Mouse (Mus musculus): ENCODE data around the gene Hoxd1.

DNA sequence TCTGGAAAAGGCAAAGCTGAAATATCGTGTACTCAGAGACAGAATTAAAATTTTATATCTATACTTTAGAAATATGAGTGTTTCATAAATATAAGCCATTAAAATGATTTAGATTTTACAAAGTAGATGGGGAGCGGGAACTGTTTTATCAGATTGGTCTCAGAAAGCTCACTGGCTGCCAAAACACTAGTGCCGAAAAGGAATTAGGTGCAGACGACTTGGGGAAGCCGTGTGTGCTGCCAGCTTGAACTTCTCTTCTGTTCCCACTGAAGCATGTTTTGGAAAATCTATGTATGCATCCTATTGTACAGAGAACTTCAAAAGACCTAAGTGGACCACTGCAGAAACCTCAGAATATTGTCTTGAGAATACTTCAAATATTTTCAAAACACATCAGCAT lies 45.7 kb downstream of the Hoxd1 start:
- TF ChIP-seq EP300 (IDR thresholded peaks at IDR 0.05; ENCODE audit: low read depth) (no peak), CTCF (IDR thresholded peaks at IDR 0.05; ENCODE audit: low read depth) (no peak)
